Mouse (Mus musculus) adrenal gland, adult 2 months (tissue): ENCODE results near the gene BC017158. TPM values are rescaled to one million over a fixed set of nuclear protein-coding genes. Genes with fewer than 3 reads are reported as not detected.
A peak's percentile ranks its signal among the peaks of the same experiment; 100 is the strongest.

ENCODE experiments used
- DNase-seq: peaks from one replicate; pipeline ENCODE4 v3.0.0; 2021
- polyA plus RNA-seq: library from polyadenylated mRNA; depleted of rRNA; stranded (reverse); fragments of >200 nt; gene quantifications from 2 replicates; pipeline ENCODE4 v1.2.3, GENCODE M21; 2012
- total RNA-seq, 2 experiments: library from RNA; stranded (reverse); gene quantifications; 2 replicates each; pipeline ENCODE4 v1.2.3; 2021

The BC017158 gene
- total and polyA plus RNA-seq, 3 experiments: 28.6 to 66.8 (median 33.0) TPM

- no peak for DNase-seq
Measured at GRCm38 (mm10) chr7:128309216-128309615, 11.2 kb upstream of the BC017158 start.

- peak; percentile 67 for DNase-seq
Measured at GRCm38 (mm10) chr7:128307851-128308250, 9.9 kb upstream of the BC017158 start.

- DNase-seq: no peak
Measured at GRCm38 (mm10) chr7:128304907-128305306, 6.9 kb upstream of the BC017158 start.

- no peak for DNase-seq
Measured at GRCm38 (mm10) chr7:128304198-128304597, 6.2 kb upstream of the BC017158 start.

- DNase-seq: no peak
Measured at GRCm38 (mm10) chr7:128302151-128302550, 4.2 kb upstream of the BC017158 start.

- no peak for DNase-seq
Measured at GRCm38 (mm10) chr7:128300952-128301351, 3.0 kb upstream of the BC017158 start.

- no peak for DNase-seq
Measured at GRCm38 (mm10) chr7:128298481-128299342, 742 bp upstream of the BC017158 start.

GRCm38 (mm10) chr7:128297291-128297616 is 716 bp downstream of the BC017158 start:
- DNase-seq: no peak

GRCm38 (mm10) chr7:128296514-128296913 is 1.5 kb downstream of the BC017158 start:
- DNase-seq: no peak

GRCm38 (mm10) chr7:128294785-128295184 is 3.2 kb downstream of the BC017158 start:
- DNase-seq: no peak

- DNase-seq: peak; percentile 49
Measured at GRCm38 (mm10) chr7:128288923-128289544, 8.9 kb downstream of the BC017158 start.

GRCm38 (mm10) chr7:128285060-128285459 is 12.9 kb downstream of the BC017158 start:
- DNase-seq: no peak

GRCm38 (mm10) chr7:128284047-128284446 is 13.9 kb downstream of the BC017158 start:
- DNase-seq: no peak

GRCm38 (mm10) chr7:128282532-128283244 is 15.3 kb downstream of the BC017158 start:
- no peak for DNase-seq

GRCm38 (mm10) chr7:128281765-128282164 is 16.2 kb downstream of the BC017158 start:
- DNase-seq: no peak

GRCm38 (mm10) chr7:128279750-128280149 is 18.2 kb downstream of the BC017158 start:
- no peak for DNase-seq

GRCm38 (mm10) chr7:128276051-128276450 is 21.9 kb downstream of the BC017158 start:
- peak; percentile 33 for DNase-seq

- DNase-seq: no peak
Measured at GRCm38 (mm10) chr7:128271496-128271895, 26.5 kb downstream of the BC017158 start.

- no peak for DNase-seq
Measured at GRCm38 (mm10) chr7:128270431-128270850, 27.5 kb downstream of the BC017158 start.

- no peak for DNase-seq
Measured at GRCm38 (mm10) chr7:128267813-128268212, 30.2 kb downstream of the BC017158 start.

- no peak for DNase-seq
Measured at GRCm38 (mm10) chr7:128267391-128267790, 30.6 kb downstream of the BC017158 start.

- DNase-seq: no peak
Measured at GRCm38 (mm10) chr7:128266056-128266455, 31.9 kb downstream of the BC017158 start.

GRCm38 (mm10) chr7:128265411-128265810 is 32.6 kb downstream of the BC017158 start, which contains the start of gene Slc5a2:
Gene Slc5a2, plus strand, starts transcription at chr7:128265657.
- no peak for DNase-seq
